Mouse (Mus musculus) ovary, postnatal 36 days (tissue): ENCODE measurements around the gene Tmprss4.

Source experiments
- DNase-seq: peaks from one replicate; pipeline ENCODE4 v3.0.0; 2022; ENCODE audit warnings: low spot score, mixed read lengths

Gene Tmprss4

GRCm38 (mm10) chr9:45196125-45196830 is 7.6 kb downstream of the Tmprss4 start:
- no peak for DNase-seq

GRCm38 (mm10) chr9:45195468-45195867 is 8.4 kb downstream of the Tmprss4 start:
- DNase-seq = no peak

- DNase-seq = no peak
Measured at GRCm38 (mm10) chr9:45189661-45190174, 14.2 kb downstream of the Tmprss4 start.

- DNase-seq = no peak
Measured at GRCm38 (mm10) chr9:45188570-45189563, 15.0 kb downstream of the Tmprss4 start.

GRCm38 (mm10) chr9:45185250-45185649 is 18.6 kb downstream of the Tmprss4 start:
- DNase-seq = no peak

GRCm38 (mm10) chr9:45183266-45183665 is 20.6 kb downstream of the Tmprss4 start:
- no peak for DNase-seq

- no peak for DNase-seq
Measured at GRCm38 (mm10) chr9:45182521-45182920, 21.4 kb downstream of the Tmprss4 start.

GRCm38 (mm10) chr9:45181770-45182169 is 22.1 kb downstream of the Tmprss4 start, which contains the start of gene BC049352:
Gene BC049352, plus strand, starts transcription at chr9:45182007.
- no peak for DNase-seq

- DNase-seq = no peak
Measured at GRCm38 (mm10) chr9:45179282-45179681, 24.6 kb downstream of the Tmprss4 start.

GRCm38 (mm10) chr9:45173475-45173874 is 30.4 kb downstream of the Tmprss4 start:
- no peak for DNase-seq

- no peak for DNase-seq
Measured at GRCm38 (mm10) chr9:45171073-45171610, 32.8 kb downstream of the Tmprss4 start.

GRCm38 (mm10) chr9:45170150-45170549 is 33.7 kb downstream of the Tmprss4 start:
- no peak for DNase-seq

GRCm38 (mm10) chr9:45167903-45168302 is 36.0 kb downstream of the Tmprss4 start:
- DNase-seq = no peak

- no peak for DNase-seq
Measured at GRCm38 (mm10) chr9:45153361-45153760, 50.5 kb downstream of the Tmprss4 start.

GRCm38 (mm10) chr9:45150933-45151332 is 53.0 kb downstream of the Tmprss4 start:
- no peak for DNase-seq

- peak; percentile 49 for DNase-seq
Measured at GRCm38 (mm10) chr9:45146267-45146597, 57.7 kb downstream of the Tmprss4 start.

- DNase-seq = no peak
Measured at GRCm38 (mm10) chr9:45145533-45146266, 58.2 kb downstream of the Tmprss4 start.

- DNase-seq = no peak
Measured at GRCm38 (mm10) chr9:45142686-45143085, 61.2 kb downstream of the Tmprss4 start.

GRCm38 (mm10) chr9:45140945-45141344 is 62.9 kb downstream of the Tmprss4 start:
- DNase-seq = no peak

GRCm38 (mm10) chr9:45139082-45139481 is 64.8 kb downstream of the Tmprss4 start:
- DNase-seq = no peak

GRCm38 (mm10) chr9:45138191-45139032 is 65.5 kb downstream of the Tmprss4 start, which contains the start of gene Scn4b:
Gene Scn4b, plus strand, starts transcription at chr9:45138395.
- DNase-seq = peak; percentile 55
